Mouse (Mus musculus): ENCODE measurements at regions not wholly inside any gene's neighbourhood (a gene's known extent, or its start where the extent isn't known, plus 50 kb on each side); places are given as distances from the start of the nearest gene placed in this dataset.
"Not testable (repeated sequence)": the region's sequence is repeated elsewhere in the genome, so short reads cannot be mapped to it uniquely, and the experiment has no call there.

DNA sequence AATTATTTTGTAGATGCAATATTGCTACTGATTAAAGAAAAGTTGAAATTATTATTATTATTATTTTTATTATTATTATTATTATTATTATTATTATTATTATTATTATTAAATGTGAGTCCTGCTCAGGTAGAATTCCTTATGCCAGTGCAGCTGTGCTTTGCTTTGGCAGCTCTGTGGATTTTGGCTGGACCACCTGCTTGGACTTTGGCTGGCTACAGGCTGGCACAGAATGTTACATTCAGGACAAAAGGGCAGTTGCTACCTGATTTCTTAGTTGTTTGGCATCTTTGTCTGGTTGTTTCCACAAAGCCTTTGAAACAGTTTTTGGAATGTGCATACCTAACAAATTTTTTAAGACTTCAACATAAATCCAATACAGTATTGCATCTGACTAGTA lies 307.7 kb upstream of the Adamts5 start:
- no peak for DNase-seq (ENCODE audit: low spot score)

DNA sequence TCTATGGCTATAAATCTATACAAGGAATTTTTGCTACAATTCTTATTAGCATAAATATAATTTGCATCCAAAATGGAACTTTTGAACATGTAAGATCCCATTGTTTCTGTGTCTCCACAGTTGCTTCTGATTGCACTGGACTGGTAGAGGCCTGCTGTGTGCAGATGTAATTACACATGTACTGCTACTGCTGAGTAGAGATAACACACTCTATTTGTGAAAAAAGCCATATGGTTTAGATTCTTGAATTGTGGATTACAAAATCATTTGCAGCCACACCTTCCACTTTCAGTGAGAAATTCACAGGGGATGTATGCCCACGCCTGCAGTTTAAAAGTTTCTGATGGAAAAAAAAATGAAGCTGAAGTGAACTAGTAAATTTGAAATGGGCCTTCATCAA lies 288.2 kb upstream of the Adamts5 start:
- DNase-seq (ENCODE audit: low spot score) = no peak

DNA sequence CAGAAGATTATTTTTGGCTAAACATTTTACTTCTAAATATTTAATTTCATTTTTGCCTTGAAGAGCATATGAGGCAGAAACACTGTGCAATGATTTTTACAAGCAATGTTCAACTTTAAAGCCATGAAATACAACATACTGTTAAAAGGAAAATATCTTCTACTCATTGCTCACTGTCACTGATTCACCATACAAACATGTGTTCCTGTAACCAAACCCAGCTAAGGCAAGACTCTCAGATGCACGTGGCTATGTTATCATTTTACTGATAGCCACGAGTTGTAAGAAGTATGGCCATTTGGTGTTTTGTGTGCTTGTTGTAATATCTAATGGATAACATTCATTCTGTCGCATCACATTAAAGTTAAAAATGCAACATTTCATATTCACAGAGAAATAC lies 287.3 kb upstream of the Adamts5 start:
- DNase-seq (ENCODE audit: low spot score) = no peak

DNA sequence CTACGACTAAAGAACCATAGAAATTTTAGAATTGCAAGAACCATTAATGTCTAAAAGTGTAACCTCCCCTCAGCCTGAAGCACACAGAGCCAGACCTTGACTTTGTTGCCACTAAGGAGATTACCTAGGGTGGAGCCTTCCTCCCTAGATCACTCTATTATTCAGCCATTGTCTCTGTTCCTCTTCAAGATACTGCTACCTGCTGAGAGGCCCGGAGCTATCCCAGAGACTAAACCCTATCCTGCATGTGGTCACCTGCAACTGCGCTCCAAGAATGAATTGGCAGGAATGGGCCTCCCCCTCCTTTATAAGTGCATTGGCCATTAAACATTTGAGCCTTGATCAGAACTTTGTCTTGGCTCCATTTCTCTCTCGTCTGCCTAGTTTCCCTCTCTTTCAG lies 286.0 kb upstream of the Adamts5 start:
- DNase-seq (ENCODE audit: low spot score) = not testable (repeated sequence)

DNA sequence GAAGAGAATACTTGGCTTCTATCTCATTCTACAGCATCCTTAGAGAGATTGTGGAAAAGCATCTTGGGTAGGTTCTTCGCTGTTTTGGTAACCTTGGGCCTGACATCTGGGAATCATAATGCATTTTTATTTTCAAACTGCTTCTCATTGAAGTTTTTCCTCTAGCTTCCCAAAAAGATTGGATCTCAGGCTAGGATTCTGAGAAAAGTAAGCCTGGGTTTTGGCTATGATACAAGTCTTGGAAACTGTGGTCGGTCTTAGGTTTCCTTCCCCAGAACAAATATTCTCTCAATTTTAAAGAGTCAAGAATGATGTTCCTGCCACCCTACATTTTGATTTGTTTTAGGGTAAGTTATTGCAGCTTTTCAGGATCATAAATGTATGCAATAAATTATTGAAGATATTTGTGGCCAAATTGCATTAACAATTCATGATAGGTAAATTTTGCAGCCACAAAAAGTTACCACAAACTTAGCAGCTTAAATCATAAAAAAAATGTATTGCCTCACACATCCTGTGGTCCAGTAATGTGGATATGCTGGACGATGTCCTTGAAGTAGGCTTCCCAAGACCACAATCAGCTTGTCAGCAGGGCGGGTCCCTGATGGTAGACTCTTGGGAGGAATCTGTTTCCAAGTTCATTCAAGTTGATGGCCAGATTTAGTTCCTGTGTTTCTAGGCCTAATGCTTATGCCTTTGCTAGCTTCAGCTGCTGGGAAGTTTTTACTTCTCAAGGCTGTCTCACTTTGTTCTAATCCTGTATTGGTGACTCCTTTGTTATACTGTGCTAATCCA lies 257.6 kb upstream of the Adamts5 start:
- DNase-seq (ENCODE audit: low spot score) = no peak

DNA sequence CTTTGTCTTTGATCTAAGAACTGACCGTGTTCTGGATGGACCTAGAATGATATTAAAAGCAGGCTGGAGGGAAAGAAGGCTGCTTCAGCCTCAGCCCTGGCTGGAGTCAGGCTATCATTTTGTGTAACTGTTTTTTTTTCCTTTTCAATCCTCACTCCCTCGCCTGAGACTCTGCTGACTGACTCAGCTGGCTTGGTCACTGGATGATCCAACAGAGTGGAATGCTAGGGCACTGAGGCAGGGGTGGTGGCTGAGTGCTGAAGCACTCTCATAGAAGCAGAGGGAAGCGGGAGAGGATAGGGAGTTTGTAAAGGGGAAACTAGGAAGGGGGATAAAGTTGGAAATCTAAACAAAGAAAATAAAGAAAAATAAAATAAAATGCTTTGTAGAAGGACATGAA lies 236.5 kb upstream of the Adamts5 start:
- DNase-seq (ENCODE audit: low spot score) = no peak

DNA sequence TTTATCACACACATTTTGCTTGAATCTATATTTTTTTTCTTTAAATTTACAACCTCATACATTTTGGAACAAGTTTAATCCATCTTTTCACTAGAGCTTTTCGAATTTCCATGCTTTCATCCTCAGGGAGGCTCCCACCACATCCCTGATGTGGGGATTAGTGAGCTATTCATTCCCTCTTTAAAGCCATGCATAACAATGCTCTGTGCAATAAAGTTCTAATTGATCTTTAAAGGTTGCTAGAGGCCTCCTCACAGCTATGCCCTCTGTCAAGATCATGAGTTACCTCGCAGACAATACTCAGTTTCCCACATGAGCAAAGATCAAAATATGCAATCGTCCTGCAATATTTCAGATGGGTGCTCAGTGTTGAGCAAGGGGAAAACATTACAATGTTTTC lies 234.5 kb upstream of the Adamts5 start:
- no peak for DNase-seq (ENCODE audit: low spot score)

DNA sequence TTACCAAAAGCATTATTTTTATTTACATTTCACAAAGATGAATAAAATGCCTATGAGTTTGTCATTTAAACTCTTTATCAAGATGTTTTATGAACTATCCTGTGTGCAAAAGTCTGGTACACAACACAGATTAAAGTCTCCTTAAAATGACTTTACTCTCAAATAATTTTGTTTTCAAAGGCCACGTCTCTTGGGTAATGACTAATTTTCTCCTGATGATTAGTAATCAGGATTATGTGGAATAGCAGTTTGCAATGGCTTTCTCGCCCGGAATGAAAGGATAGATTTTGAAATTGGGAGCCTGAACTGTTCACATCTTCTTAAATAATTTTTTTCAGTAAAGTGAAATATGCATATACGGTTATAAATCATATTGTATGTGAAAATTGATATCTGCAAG lies 225.8 kb upstream of the Adamts5 start:
- no peak for DNase-seq (ENCODE audit: low spot score)

DNA sequence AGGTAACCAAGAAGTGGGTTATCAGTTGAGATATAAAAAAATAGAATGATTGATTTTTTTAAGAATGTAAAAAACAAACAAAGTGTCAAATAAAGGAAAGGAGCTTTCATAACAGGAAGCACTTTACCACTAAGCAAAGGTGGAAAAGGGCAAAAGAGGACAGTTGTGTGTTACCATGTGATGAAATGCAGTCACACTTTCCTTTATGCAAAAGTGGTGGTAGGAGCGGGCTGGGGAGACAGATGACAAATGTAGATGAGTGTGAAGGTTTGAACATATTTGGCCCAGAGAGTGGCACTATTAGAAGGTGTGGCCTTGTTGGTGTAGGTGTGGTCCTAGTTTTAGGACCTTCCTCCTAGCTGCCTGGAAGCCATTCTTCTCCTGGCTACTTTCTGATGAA lies 222.6 kb upstream of the Adamts5 start:
- DNase-seq (ENCODE audit: low spot score) = no peak

DNA sequence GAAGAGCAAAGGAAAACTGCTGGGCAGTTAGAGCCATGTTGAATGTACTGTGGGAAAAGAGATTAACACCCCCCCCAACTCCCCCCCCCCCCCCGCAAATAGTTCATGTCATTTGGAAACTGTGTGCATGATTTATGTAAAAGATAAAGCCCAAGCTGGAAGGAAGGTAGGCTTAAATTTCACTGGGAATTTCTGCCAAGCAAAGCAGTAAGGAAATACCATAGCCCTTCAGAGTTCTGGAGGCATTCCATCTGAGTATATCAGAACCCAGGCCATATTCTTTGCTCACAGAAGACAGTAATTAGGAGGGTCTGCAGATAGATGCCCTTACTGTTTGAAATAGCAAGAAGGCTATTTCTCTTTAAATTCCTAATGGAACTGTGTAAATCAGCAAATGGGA lies 221.3 kb upstream of the Adamts5 start:
- DNase-seq (ENCODE audit: low spot score) = no peak

DNA sequence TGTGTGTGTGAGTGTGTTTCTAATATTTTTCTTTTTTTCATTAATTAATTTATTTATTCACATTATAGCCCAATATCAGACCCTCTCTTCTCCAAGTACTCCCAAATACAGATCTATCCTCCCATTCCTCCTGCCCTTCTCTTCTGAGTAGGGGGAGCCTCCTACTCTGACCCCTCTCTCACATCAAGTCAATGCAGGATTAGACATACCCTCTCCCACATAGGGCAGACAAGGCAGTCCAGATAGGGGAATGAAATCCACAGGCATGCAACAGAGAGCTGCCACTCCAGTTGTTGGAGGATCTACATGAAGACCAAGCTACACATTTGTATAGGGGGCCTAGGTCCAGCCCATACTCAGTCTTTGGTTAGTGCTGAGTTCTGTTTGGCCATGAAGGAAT lies 216.3 kb upstream of the Adamts5 start:
- DNase-seq (ENCODE audit: low spot score) = no peak

DNA sequence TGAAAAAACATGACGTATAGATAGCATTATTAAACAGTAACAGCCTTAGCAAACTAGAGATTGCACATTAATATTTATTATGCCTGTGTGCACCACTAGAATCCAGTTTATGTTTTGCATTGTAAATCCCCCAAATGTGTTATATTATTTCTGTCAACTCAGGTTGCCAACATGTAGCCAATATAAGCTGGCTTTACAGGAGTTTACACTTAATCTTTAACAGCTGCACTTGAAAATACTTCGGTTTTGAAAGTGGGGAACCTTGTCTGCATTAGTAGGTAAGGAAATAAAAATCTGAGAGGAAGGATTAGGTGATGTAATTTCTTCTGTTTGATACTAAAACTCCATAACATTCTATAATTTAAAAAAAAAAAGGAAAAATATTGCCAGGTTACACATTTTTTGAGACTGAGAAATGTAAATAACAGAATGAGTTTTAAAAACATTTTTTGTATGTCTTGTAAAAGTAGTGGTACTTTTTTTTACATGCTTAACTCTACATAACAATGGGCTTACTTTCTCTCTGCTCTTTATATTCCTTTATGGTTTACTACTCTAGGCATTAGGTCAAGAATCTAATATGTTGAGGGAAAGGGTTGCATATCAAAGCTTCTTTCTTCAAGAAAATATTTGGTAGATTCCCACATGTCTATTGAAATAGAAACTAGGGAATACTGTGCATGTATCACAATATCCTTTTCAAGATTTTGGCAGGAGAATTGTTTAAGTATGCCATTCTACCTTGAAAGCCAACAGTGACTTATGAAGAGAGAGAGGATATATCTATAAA lies 214.2 kb upstream of the Adamts5 start:
- no peak for DNase-seq (ENCODE audit: low spot score)

DNA sequence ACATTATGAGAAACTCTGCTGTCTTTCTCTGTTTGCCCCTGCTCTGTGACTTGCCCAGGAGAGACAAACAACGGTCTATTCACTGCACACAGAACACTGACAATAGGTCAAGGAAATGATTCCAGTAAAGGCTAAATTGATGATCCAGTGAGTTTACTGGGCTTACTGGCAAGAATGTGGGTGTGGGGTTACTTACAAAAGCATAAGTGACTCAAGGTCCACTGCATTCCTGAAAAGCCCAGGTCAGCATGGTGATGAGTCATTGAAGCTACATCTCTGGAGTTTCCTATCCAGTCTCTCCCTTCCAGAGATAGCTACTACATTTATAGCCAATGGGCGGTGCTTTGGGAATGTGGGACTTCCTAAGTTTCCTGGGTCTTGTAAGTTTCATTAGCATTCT lies 192.8 kb upstream of the Adamts5 start:
- DNase-seq (ENCODE audit: low spot score) = no peak

DNA sequence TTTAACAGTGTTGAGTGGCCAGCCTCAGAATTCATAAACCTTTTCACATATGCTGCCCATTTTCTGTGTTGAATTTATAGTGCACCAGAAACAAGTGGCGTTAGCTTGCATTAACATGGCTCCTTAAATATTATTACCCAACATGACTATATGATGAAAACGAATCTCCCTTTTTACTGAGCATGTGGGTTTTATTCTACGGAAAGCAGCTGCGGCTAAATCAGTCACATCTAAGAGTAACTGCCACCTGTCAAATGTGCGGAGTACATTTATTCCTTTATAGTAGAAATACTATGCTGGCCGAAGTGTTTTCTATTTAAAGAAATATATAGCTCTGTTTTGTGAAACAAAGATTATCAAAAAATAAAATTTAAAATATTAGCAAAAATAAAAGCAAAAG lies 188.5 kb upstream of the Adamts5 start:
- DNase-seq (ENCODE audit: low spot score) = no peak

DNA sequence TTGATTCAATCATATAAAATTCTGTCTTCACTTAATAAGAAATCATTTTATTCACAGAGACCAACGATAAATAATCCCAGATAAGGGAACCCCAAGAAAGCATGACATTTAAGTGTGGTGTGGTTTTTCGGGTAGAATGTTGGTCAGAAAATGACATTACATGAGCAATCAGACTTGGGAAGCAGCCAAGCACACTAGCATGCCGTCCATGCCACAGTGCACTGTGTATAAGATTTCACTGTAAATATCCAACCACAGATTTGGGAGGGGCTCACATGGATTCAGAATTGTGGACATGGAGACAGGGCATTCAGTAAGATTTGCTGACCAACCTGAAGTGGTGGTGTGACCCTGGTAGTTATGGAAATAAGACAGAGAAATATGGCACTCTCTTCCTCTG lies 185.8 kb upstream of the Adamts5 start:
- DNase-seq (ENCODE audit: low spot score) = no peak

DNA sequence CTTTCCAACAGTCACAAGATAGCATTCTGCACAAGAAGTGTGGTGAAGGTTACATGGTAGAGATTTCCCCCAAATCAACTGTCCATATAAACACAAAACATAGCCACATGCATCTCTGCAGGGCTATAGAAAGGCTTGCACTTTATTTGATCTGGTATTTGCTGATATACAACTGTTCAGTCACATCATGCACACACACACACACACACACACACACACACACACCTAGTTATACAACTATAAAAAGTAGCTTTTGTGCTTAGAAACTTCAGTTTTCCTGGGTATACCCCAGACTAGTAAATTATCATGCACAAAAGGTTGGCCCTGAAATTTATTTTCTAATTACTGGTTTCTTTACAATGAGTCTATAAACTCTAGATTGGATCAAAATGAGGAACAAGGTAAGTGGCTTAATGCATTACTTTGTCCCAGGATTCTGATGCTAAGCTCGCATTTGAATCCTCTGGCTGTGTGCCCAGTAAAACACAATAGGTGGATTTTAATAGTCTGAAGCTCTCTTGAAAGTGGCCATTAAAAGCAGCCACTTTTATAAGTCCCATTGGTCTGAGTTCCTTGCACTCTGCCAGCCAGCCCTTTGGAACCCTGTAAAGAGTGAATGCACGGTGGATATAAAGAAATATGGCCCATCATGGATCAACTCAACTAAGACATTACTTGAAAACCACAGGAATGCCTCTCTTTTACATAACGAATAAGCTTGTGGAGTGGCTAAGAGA lies 166.2 kb upstream of the Adamts5 start:
- no peak for DNase-seq (ENCODE audit: low spot score)

DNA sequence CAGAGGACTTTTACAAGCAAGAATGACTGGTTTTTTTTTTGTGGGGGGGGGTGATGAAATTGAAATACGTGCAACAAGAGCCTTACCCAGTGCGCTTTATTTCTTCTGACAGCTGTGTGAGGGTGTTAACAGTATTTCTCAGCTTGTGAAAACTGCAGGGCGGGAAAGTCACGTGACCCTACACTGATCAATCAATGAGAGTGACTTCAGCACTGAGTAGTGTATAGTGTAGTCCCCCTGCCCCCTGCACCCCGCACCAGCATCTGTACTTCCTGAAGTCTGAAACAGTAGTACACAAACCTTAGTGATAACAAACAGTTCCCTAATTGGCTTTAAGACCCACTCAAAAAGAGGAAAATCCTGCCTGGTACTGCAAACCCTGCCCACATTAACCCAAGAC lies 158.5 kb upstream of the Adamts5 start:
- DNase-seq (ENCODE audit: low spot score) = no peak

DNA sequence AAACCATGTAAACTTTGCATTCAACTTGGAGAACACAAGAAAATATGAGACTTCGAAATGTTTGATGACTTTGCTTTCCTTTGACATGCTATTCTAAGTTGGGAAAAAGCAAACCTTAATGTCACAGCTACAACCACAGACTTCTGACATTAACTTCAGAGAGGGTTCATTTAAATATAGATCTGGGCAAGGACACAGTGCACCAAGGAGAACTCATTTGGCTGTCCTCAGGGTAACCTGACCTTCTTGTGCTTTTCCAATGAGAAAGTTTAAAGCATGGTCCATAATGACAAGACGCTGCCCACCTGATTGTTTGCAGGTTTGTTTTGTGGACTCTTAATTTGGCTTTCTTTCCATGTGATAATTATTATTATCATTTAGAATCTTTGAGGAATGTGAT lies 143.1 kb upstream of the Adamts5 start:
- no peak for DNase-seq (ENCODE audit: low spot score)

DNA sequence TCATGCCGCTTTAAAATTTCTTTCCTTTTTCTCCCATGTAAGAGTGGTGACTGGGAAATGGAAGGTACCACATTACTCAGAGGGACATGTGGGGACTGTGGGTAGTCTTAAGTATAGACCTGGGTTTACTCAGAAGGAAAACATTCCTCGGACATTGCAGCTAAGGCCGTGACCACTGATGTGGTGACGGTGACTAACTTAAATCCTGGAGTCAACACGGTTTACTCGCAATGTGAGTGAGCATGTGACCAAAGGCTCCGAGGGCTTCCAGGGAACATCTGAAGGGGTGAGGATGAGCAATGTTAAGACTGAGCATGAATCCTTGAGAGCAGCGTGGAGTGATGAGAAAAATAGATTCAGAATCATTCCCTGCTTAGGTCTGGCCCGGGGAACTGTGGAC lies 133.1 kb upstream of the Adamts5 start:
- no peak for DNase-seq (ENCODE audit: low spot score)

DNA sequence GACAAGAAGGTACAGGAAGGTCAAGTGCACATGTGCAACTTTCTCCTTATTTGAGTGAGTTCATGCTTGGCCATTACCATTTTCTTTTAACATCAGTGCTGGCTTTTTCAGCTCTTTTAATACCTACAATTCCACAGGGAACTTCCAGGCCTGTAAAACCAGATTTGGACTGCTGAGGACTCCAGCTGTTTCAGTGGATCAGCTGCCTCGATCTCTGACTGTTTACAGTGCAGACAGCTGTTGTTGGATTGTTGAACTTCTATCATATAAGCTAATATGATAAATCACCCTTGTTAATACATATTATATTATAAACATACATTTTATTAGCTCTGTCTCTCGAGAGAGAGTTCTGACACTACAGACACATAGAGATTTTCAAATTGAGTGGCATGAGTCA lies 126.1 kb upstream of the Adamts5 start:
- DNase-seq (ENCODE audit: low spot score) = no peak

DNA sequence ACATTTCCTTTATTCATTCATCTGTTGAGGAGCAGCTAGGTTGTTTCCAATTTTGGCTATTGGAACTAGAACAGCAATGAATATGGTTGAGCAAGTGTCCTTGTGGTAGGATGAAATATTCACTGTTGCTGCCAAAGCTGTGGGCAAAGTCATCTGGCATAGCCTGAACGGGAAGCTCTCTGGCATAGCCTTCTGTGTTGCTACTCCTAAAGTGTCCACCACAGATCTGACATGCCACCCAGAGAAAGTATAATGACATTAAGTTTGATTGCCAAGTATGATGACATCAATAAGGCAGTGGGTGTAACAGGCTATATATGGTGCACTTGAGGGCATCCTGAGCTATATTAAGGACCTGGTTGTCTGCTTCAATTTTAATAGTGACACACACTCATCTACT lies 113.7 kb upstream of the Adamts5 start:
- no peak for DNase-seq (ENCODE audit: low spot score)

DNA sequence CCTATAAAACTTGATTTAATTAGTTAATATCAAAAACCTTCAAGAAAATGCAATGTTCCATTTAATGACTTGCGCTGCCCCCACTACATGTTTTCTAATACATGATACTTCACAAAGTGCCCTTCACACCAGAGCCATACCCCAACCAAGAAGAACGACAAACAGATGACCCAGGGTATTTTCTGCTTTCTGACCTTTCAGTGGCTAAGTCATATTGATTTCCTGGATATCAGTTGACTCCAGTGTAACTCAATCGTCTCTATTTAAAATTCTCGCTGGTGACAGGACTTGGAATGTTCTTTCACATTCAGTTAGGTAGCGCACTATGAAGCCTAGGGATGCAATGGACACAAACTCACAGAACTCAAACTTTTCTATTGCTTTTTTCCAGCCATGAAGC lies 109.4 kb upstream of the Adamts5 start:
- no peak for DNase-seq (ENCODE audit: low spot score)
